Comparison of ENCODE assay signal across 8 mouse cellular contexts in genomic region chr16:72979407-72980219, GRCm38 (mm10).
DNase-seq lines count a peak whose midpoint lies in the region; ATAC-seq and TF ChIP-seq lines count a peak whose summit lies in the region.

No protein-coding gene starts in this region.

- CTCF ChIA-PET in Patski (lab: Charles Lee): no interaction called here

- no peak overlapping the region for H3K27ac ChIP-seq in forebrain, embryonic 13.5 days
- H3K27ac ChIP-seq in hindbrain, embryonic 13.5 days: no peak overlapping the region

- 0 out of 2 replicates have a peak, but pooled peaks cover 4% of the 10 kb centered on the region for H3K4me1 ChIP-seq in forebrain, embryonic 13.5 days
- H3K4me1 ChIP-seq in hindbrain, embryonic 13.5 days (replicated peaks): peaks cover 12% of the 10 kb centered on the region

- no peak for DNase-seq in Patski (ENCODE audit: low read depth, low spot score)
- DNase-seq in layer of hippocampus, adult 9-11 months: peak; percentile 43
- DNase-seq in lung, postnatal 25 days (ENCODE audit: low spot score): peak; percentile 68
- peak; percentile 68 for DNase-seq in right cerebral cortex, adult 18-20 months

- in situ Hi-C loops in Patski (cut with MboI; ENCODE audit: low pct_unique_long_range_greater_than_20kb): loop anchor here (5.0 to 25.0 kb wide), 5 partner anchors 635 to 1833 kb away; partner anchors contain the start of gene Robo2

- no peaks in the 10 kb centered on the region for H3K9me3 ChIP-seq in forebrain, embryonic 13.5 days (replicated peaks)
- H3K9me3 ChIP-seq in hindbrain, embryonic 13.5 days: no peaks in the 10 kb centered on the region

- POLR2A ChIA-PET in Patski (lab: Charles Lee): interaction anchor here (0.6 kb wide), 1 partner anchor 649 kb away, joined by 3 read pairs; no protein-coding TSS in a partner anchor

- H3K4me2 ChIP-seq in forebrain, embryonic 13.5 days: no peak overlapping the region
- H3K4me2 ChIP-seq in hindbrain, embryonic 13.5 days: no peak overlapping the region

- H3K27me3 ChIP-seq in Patski: peaks cover 4% of the 10 kb centered on the region
- H3K27me3 ChIP-seq in forebrain, embryonic 13.5 days: no peaks in the 10 kb centered on the region
- H3K27me3 ChIP-seq in hindbrain, embryonic 13.5 days: no peaks in the 10 kb centered on the region

- H3K36me3 ChIP-seq in forebrain, embryonic 13.5 days (ENCODE audit: poor library complexity, severe bottlenecking): 0 out of 2 replicates have a peak, but pooled peaks cover 3% of the 10 kb centered on the region
- H3K36me3 ChIP-seq in hindbrain, embryonic 13.5 days: no peaks in the 10 kb centered on the region; the same call in 1 of the 2 replicates

- 27% methylated on average over 8 of the region's 8 CpGs for WGBS in forebrain, embryonic 13.5 days
- WGBS in hindbrain, embryonic 13.5 days: 27% methylated on average over 8 of the region's 8 CpGs

- H3K4me3 ChIP-seq in forebrain, embryonic 13.5 days: no peak overlapping the region
- H3K4me3 ChIP-seq in hindbrain, embryonic 13.5 days: no peak overlapping the region

- peak; percentile 65 for TF ChIP-seq CTCF in Patski (IDR thresholded peaks at IDR 0.05)

- no peak overlapping the region for H3K9ac ChIP-seq in forebrain, embryonic 13.5 days
- H3K9ac ChIP-seq in hindbrain, embryonic 13.5 days: no peak overlapping the region

- peak; percentile 62 for ATAC-seq in Patski
- ATAC-seq in cerebellum, adult (ENCODE audit: insufficient number of reproducible peaks, low FRiP score, low TSS enrichment): peak; percentile 77
- ATAC-seq in forebrain, embryonic 13.5 days: peak; percentile 77
- ATAC-seq in hindbrain, embryonic 13.5 days (ENCODE audit: low FRiP score): peak; percentile 57
- ATAC-seq in activated CD4-positive, CD25-positive, alpha-beta regulatory T cell, adult 4 months: no peak
